Mouse (Mus musculus): ENCODE measurements around the gene Cygb. TPM values are rescaled to one million over a fixed set of nuclear protein-coding genes. Genes with fewer than 3 reads are reported as not detected.

The Cygb gene
- total and polyA plus RNA-seq, 3 experiments: 2.2 to 8.7 TPM; not detected in 1

DNA sequence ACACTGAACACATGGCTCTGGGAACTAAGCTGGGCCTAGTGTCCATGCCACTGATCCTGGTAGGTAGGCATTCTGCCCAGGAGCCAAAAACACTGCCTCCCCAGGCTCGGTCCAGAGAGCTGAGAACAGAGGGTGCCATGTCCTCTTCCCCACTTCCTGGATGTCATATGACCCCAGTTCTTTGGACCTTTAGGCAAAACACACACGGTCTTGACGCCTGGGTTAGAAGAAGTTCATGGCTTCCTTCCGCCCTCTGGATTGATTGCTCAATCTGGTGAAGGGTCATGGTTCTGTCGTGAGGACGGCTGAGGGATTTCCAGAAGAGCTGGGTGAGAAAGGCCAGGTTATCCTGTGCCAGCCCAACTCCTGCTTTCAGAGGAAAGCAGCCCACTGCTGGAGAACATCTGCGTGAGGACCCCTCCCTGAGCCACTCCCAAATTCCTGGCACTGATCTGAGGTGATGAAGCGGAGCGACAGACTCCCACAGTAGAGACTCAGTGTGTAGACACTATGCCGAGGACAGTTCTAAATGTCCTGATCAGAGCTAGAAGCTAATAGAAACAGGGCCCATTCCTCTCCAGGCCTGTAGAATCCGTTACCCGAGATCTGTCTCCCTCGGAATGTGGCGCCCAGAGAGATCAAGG lies 28.5 kb upstream of the Cygb start:
- Histone ChIP-seq H3K27me3 (ENCODE audit: control insufficient read depth in 1 of 2, insufficient read depth in 2 of 2, low read length in 2 of 2) (no peaks in the 10 kb centered on the region), H3K9ac (ENCODE audit: control insufficient read depth, low read depth, low read length, poor library complexity, severe bottlenecking) (no peak overlapping the region), H3K4me3 (ENCODE audit: control insufficient read depth in 1 of 2, insufficient read depth in 1 of 2, low read depth in 2 of 2, low read length in 2 of 2) (no peak overlapping the region), H3K4me1 (ENCODE audit: control insufficient read depth in 1 of 2, insufficient read depth in 2 of 2, low read length in 2 of 2) (no peaks in the 10 kb centered on the region), H3K36me3 (ENCODE audit: control insufficient read depth in 1 of 2, insufficient read depth in 2 of 2, low read length in 2 of 2) (no peaks in the 10 kb centered on the region; a peak in 1 of 4 replicates), H3K79me2 (ENCODE audit: control insufficient read depth, insufficient read depth, low read length, poor library complexity) (no peaks in the 10 kb centered on the region; the same call in 1 of the 2 replicates), H3K9me3 (replicated peaks; ENCODE audit: insufficient read depth, low read length) (no peaks in the 10 kb centered on the region), H3K27ac (ENCODE audit: control insufficient read depth, low read depth, low read length) (no peak overlapping the region)
- TF ChIP-seq ZC3H11A (IDR thresholded peaks at IDR 0.05; ENCODE audit: low read depth, low read length) (no peak), MYB (IDR thresholded peaks at IDR 0.05; ENCODE audit: low read depth, low read length) (no peak), USF1 (IDR thresholded peaks at IDR 0.05; ENCODE audit: low read depth, low read length) (no peak)
- DNase-seq (ENCODE audit: low read depth, low spot score): no peak

DNA sequence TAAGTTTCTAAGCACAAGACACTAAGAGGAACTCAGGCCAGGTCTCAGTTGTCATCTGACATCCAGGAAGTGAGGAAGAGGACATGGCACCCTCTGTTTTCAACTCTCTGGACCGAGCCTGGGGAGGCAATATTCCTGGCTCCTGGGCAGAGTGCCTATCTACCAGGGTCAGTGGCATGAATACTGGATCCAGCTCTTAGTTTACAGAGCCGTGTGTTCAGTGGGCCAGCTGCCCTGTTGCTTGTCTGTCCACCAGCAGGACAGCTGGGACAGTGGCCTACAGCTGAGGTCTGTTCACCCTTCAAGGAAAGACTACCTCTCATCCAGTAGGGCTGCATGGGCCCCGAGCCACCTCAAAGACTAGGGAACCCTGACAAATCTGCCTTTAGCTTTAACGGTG lies 27.0 kb upstream of the Cygb start:
- no peak overlapping the region for H3K9ac ChIP-seq (ENCODE audit: control insufficient read depth, low read depth, low read length, poor library complexity, severe bottlenecking)
- H3K27ac ChIP-seq (ENCODE audit: control insufficient read depth, low read depth, low read length): no peak overlapping the region
- H3K9me3 ChIP-seq (replicated peaks; ENCODE audit: insufficient read depth, low read length): no peaks in the 10 kb centered on the region
- H3K4me1 ChIP-seq (ENCODE audit: control insufficient read depth in 1 of 2, insufficient read depth in 2 of 2, low read length in 2 of 2): no peaks in the 10 kb centered on the region
- H3K79me2 ChIP-seq (ENCODE audit: control insufficient read depth, insufficient read depth, low read length, poor library complexity): no peaks in the 10 kb centered on the region; the same call in 1 of the 2 replicates
- H3K4me3 ChIP-seq (ENCODE audit: control insufficient read depth in 1 of 2, insufficient read depth in 1 of 2, low read depth in 2 of 2, low read length in 2 of 2): no peak overlapping the region
- no peaks in the 10 kb centered on the region; a peak in 1 of 4 replicates for H3K36me3 ChIP-seq (ENCODE audit: control insufficient read depth in 1 of 2, insufficient read depth in 2 of 2, low read length in 2 of 2)
- TF ChIP-seq CTCF (IDR thresholded peaks at IDR 0.05 in 2 of 3, conservative IDR thresholded peaks at IDR 0.05 in 1 of 3; ENCODE audit: control insufficient read depth in 1 of 3, insufficient read depth in 1 of 3, low read depth in 2 of 3, low read length in 3 of 3, poor library complexity in 1 of 3, severe bottlenecking in 1 of 3) (no peak), SIN3A (IDR thresholded peaks at IDR 0.05; ENCODE audit: low read length) (no peak), RAD21 (IDR thresholded peaks at IDR 0.05; ENCODE audit: low read depth, low read length) (no peak), JUND (IDR thresholded peaks at IDR 0.05; ENCODE audit: low read depth, low read length) (no peak), ZNF384 (IDR thresholded peaks at IDR 0.05; ENCODE audit: low read depth, low read length) (no peak), USF2 (IDR thresholded peaks at IDR 0.05; ENCODE audit: borderline replicate concordance in 1 of 2, insufficient read depth in 1 of 2, low read depth in 1 of 2, low read length in 2 of 2) (no peak), MYC (IDR thresholded peaks at IDR 0.05; ENCODE audit: low read depth, low read length) (no peak), TBP (IDR thresholded peaks at IDR 0.05; ENCODE audit: low read depth, low read length) (no peak), E2F4 (IDR thresholded peaks at IDR 0.05; ENCODE audit: borderline replicate concordance, low read depth, low read length) (no peak), CHD2 (IDR thresholded peaks at IDR 0.05; ENCODE audit: low read length) (no peak), ZKSCAN1 (IDR thresholded peaks at IDR 0.05; ENCODE audit: low read depth, low read length) (no peak), POLR2AphosphoS2 (IDR thresholded peaks at IDR 0.05; ENCODE audit: low read length) (no peak), MXI1 (IDR thresholded peaks at IDR 0.05; ENCODE audit: low read depth, low read length) (no peak), BHLHE40 (IDR thresholded peaks at IDR 0.05; ENCODE audit: borderline replicate concordance, low read depth, low read length) (no peak)
- DNase-seq (ENCODE audit: low read depth, low spot score): no peak
- no peaks in the 10 kb centered on the region for H3K27me3 ChIP-seq (ENCODE audit: control insufficient read depth in 1 of 2, insufficient read depth in 2 of 2, low read length in 2 of 2)
